Mouse (Mus musculus) lung, embryonic 16.5 days (tissue): Measurements from ENCODE around the gene Pkp2. TPM values are rescaled to one million over a fixed set of nuclear protein-coding genes. Genes with fewer than 3 reads are reported as not detected.
"Not testable (repeated sequence)": the region's sequence is repeated elsewhere in the genome, so short reads cannot be mapped to it uniquely, and the experiment has no call there.

Experiments used
- ATAC-seq: fragments of 200-750 bp; cut with Nextera tagmentation; 2 replicates; pipeline ENCODE4 v1.8.0; 2017; ENCODE audit warnings: low read depth, mild to moderate bottlenecking, moderate library complexity
- H3K27ac ChIP-seq: fragments of 300-500 bp; sonication (generic); 2 replicates; pipeline ENCODE4 v1.5.1; 2014; ENCODE audit warnings: mild to moderate bottlenecking, control low read depth, low read length
- H3K27me3 ChIP-seq: fragments of 300-500 bp; sonication (generic); 2 replicates; pipeline ENCODE4 v1.6.1; 2014; ENCODE audit warnings: low read depth, low read length, mixed read lengths; ENCODE audit not compliant: control insufficient read depth, insufficient read depth
- H3K36me3 ChIP-seq: fragments of 300-500 bp; sonication (generic); 2 replicates; pipeline ENCODE4 v1.6.1; 2014; ENCODE audit warnings: low read length; ENCODE audit not compliant: control insufficient read depth, insufficient read depth
- H3K4me1 ChIP-seq: fragments of 300-500 bp; sonication (generic); replicated peaks from 2 replicates; pipeline ENCODE4 v1.6.1; 2014; ENCODE audit warnings: low read length, mixed read lengths; ENCODE audit not compliant: control insufficient read depth, insufficient read depth
- H3K4me2 ChIP-seq: fragments of 300-500 bp; sonication (generic); 2 replicates; pipeline ENCODE4 v1.6.1; 2014; ENCODE audit warnings: low read depth, low read length, control low read depth
- H3K4me3 ChIP-seq: fragments of 300-500 bp; sonication (generic); 2 replicates; pipeline ENCODE4 v1.5.1; 2014; ENCODE audit warnings: mild to moderate bottlenecking, low read length, control low read depth
- H3K9ac ChIP-seq: fragments of 300-500 bp; sonication (generic); 2 replicates; pipeline ENCODE4 v1.6.1; 2014; ENCODE audit warnings: low read length, control low read depth
- H3K9me3 ChIP-seq: fragments of 300-500 bp; sonication (generic); 2 replicates; pipeline ENCODE4 v1.6.1; 2016; ENCODE audit warnings: low read length; ENCODE audit not compliant: control insufficient read depth
- WGBS: fragments of 180-500 bp; shearing (Covaris S2); extraction: QIAGEN DNeasy Blood & Tissue Kit; methylation state at CpG from one replicate; pipeline ENCODE4 v1.1.7; 2014; 5-methylcytosine and 5-hydroxymethylcytosine counted together
- polyA plus RNA-seq: library from polyadenylated mRNA; unstranded; fragments of >200 nt; fragmentation: Nextera tagmentation; extraction: Ambion mirVana; gene quantifications from 2 replicates; pipeline ENCODE4 v1.2.1, GENCODE M21; 2015

The Pkp2 gene
- polyA plus RNA-seq = 11.9 and 12.9 TPM in 2 replicates

GRCm38 (mm10) chr16:16213079-16213760 is at the start of gene Pkp2:
Pkp2 (plus strand) TSS chr16:16213318.
- Histone ChIP-seq H3K4me1 (peaks cover 3% of the 10 kb centered on the region; the same call in 1 of the 2 replicates), H3K4me2 (peak within 1 kb of the TSS; percentile 79), H3K9ac (peak within 1 kb of the TSS; percentile 70), H3K36me3 (no peaks in the 10 kb centered on the region), H3K4me3 (peak within 1 kb of the TSS; percentile 75), H3K27me3 (peaks cover 12% of the 10 kb centered on the region), H3K9me3 (no peaks in the 10 kb centered on the region), H3K27ac (0 out of 2 replicates have a peak within 1 kb of the TSS, but pooled peaks have one; percentile 36)
- ATAC-seq = peak; percentile 98
- WGBS = under 1% methylated on average over 52 of the region's 59 CpGs

GRCm38 (mm10) chr16:16197374-16197773 is 15.7 kb upstream of the Pkp2 start:
- Histone ChIP-seq H3K9me3 (no peaks in the 10 kb centered on the region), H3K4me1 (no peaks in the 10 kb centered on the region), H3K4me2 (no peak overlapping the region), H3K27me3 (no peaks in the 10 kb centered on the region), H3K36me3 (no peaks in the 10 kb centered on the region), H3K4me3 (no peak overlapping the region), H3K9ac (no peak overlapping the region), H3K27ac (no peak overlapping the region)
- 59% methylated on average over 17 of the region's 17 CpGs for WGBS
- ATAC-seq = no peak

GRCm38 (mm10) chr16:16201991-16202390 is 11.1 kb upstream of the Pkp2 start:
- H3K4me1 ChIP-seq = not testable (repeated sequence)
- peak; percentile 60 for ATAC-seq

GRCm38 (mm10) chr16:16204648-16205047 is 8.5 kb upstream of the Pkp2 start:
- Histone ChIP-seq H3K4me1 (no peaks in the 10 kb centered on the region), H3K27me3 (no peaks in the 10 kb centered on the region), H3K4me2 (no peak overlapping the region), H3K9me3 (no peaks in the 10 kb centered on the region), H3K27ac (no peak overlapping the region), H3K36me3 (no peaks in the 10 kb centered on the region), H3K9ac (no peak overlapping the region), H3K4me3 (no peak overlapping the region)
- WGBS = 76% methylated on average over 1 of the region's 1 CpGs
- ATAC-seq = no peak

More at GRCm38 (mm10) chr16:16201991-16202390, 11.1 kb upstream of the Pkp2 start:
- H3K4me3 ChIP-seq, H3K36me3 ChIP-seq, H3K9ac ChIP-seq, H3K27ac ChIP-seq, H3K9me3 ChIP-seq, H3K4me2 ChIP-seq, H3K27me3 ChIP-seq: not testable (repeated sequence)
- 33% methylated on average over 8 of the region's 8 CpGs for WGBS

- Histone ChIP-seq H3K9me3 (no peaks in the 10 kb centered on the region), H3K9ac (no peak overlapping the region), H3K27ac (0 out of 2 replicates have a peak overlapping the region, but pooled peaks have one; percentile 36), H3K36me3 (no peaks in the 10 kb centered on the region), H3K4me2 (peak overlapping the region; percentile 79), H3K4me3 (peak overlapping the region; percentile 75), H3K4me1 (peaks cover 3% of the 10 kb centered on the region; the same call in 1 of the 2 replicates), H3K27me3 (peaks cover 12% of the 10 kb centered on the region)
- no peak for ATAC-seq
- WGBS = 8% methylated on average over 7 of the region's 7 CpGs
Observed at GRCm38 (mm10) chr16:16212723-16213078, 417 bp upstream of the Pkp2 start.

- peak overlapping the region; percentile 75 for H3K4me3 ChIP-seq
- peaks cover 3% of the 10 kb centered on the region; the same call in 1 of the 2 replicates for H3K4me1 ChIP-seq
- no peak overlapping the region for H3K27ac ChIP-seq
- peak overlapping the region; percentile 79 for H3K4me2 ChIP-seq
- H3K9ac ChIP-seq = peak overlapping the region; percentile 70
- WGBS = 1% methylated on average over 17 of the region's 17 CpGs
- peaks cover 12% of the 10 kb centered on the region for H3K27me3 ChIP-seq
- no peaks in the 10 kb centered on the region for H3K36me3 ChIP-seq
- no peak for ATAC-seq
- H3K9me3 ChIP-seq = no peaks in the 10 kb centered on the region
Observed at GRCm38 (mm10) chr16:16213761-16214305, 715 bp downstream of the Pkp2 start.

GRCm38 (mm10) chr16:16215645-16216387 is 2.7 kb downstream of the Pkp2 start:
- ATAC-seq = no peak
- H3K27me3 ChIP-seq = peaks cover 12% of the 10 kb centered on the region
- no peak overlapping the region for H3K27ac ChIP-seq
- 24% methylated on average over 11 of the region's 11 CpGs for WGBS
- no peaks in the 10 kb centered on the region for H3K9me3 ChIP-seq
- H3K4me3 ChIP-seq = no peak overlapping the region
- H3K36me3 ChIP-seq = no peaks in the 10 kb centered on the region
- H3K9ac ChIP-seq = no peak overlapping the region
- H3K4me1 ChIP-seq = peaks cover 3% of the 10 kb centered on the region; the same call in 1 of the 2 replicates
- peak overlapping the region; percentile 14; the same call in 1 of the 2 replicates for H3K4me2 ChIP-seq

- Histone ChIP-seq H3K9me3 (no peaks in the 10 kb centered on the region), H3K4me3 (no peak overlapping the region), H3K27me3 (peaks cover 12% of the 10 kb centered on the region), H3K36me3 (no peaks in the 10 kb centered on the region), H3K9ac (no peak overlapping the region), H3K4me1 (peaks cover 3% of the 10 kb centered on the region; the same call in 1 of the 2 replicates), H3K27ac (no peak overlapping the region), H3K4me2 (no peak overlapping the region)
- WGBS = 91% methylated on average over 1 of the region's 1 CpGs
- ATAC-seq = no peak
Observed at GRCm38 (mm10) chr16:16216934-16217333, 3.8 kb downstream of the Pkp2 start.

- ATAC-seq = peak; percentile 39; the same call in 1 of the 2 replicates
- Histone ChIP-seq H3K9ac (no peak overlapping the region), H3K4me3 (no peak overlapping the region), H3K36me3 (no peaks in the 10 kb centered on the region), H3K4me1 (peaks cover 8% of the 10 kb centered on the region), H3K27me3 (peaks cover 2% of the 10 kb centered on the region), H3K27ac (no peak overlapping the region), H3K9me3 (no peaks in the 10 kb centered on the region), H3K4me2 (no peak overlapping the region; the same call in 1 of the 2 replicates)
- 10% methylated on average over 3 of the region's 3 CpGs for WGBS
Observed at GRCm38 (mm10) chr16:16219835-16220234, 6.7 kb downstream of the Pkp2 start.
